Mouse (Mus musculus) fibroblast of lung, adult 2 months (primary cell): ENCODE measurements around the gene C2cd6.

ENCODE experiments used
- DNase-seq: peaks from one replicate; pipeline ENCODE4 v3.0.0-alpha.2; 2011; ENCODE audit warnings: low read depth

The C2cd6 gene

GRCm38 (mm10) chr1:59094705-59095104, at the start of gene C2cd6:
Gene C2cd6, minus strand, starts transcription at chr1:59094900.
- no peak for DNase-seq

- DNase-seq = no peak
Measured at GRCm38 (mm10) chr1:59142809-59143208, 48.1 kb upstream of the C2cd6 start.

- DNase-seq = no peak
Measured at GRCm38 (mm10) chr1:59134419-59134818, 39.7 kb upstream of the C2cd6 start.

- DNase-seq = no peak
Measured at GRCm38 (mm10) chr1:59128879-59129278, 34.2 kb upstream of the C2cd6 start.

- DNase-seq = no peak
Measured at GRCm38 (mm10) chr1:59125558-59125957, 30.9 kb upstream of the C2cd6 start.

- peak; percentile 83 for DNase-seq
Measured at GRCm38 (mm10) chr1:59119720-59120457, 25.2 kb upstream of the C2cd6 start, which contains the start of gene Tmem237. Gene Tmem237, minus strand, starts transcription at chr1:59120408.

- no peak for DNase-seq
Measured at GRCm38 (mm10) chr1:59110524-59110923, 15.8 kb upstream of the C2cd6 start.

GRCm38 (mm10) chr1:59102071-59102470, 7.4 kb upstream of the C2cd6 start:
- no peak for DNase-seq

- no peak for DNase-seq
Measured at GRCm38 (mm10) chr1:59101020-59101419, 6.3 kb upstream of the C2cd6 start.

- DNase-seq = no peak
Measured at GRCm38 (mm10) chr1:59070867-59071266, 23.8 kb downstream of the C2cd6 start.

GRCm38 (mm10) chr1:59067976-59068375, 26.7 kb downstream of the C2cd6 start:
- peak; percentile 12 for DNase-seq

- DNase-seq = no peak
Measured at GRCm38 (mm10) chr1:59063697-59064096, 31.0 kb downstream of the C2cd6 start.

- no peak for DNase-seq
Measured at GRCm38 (mm10) chr1:59056955-59057354, 37.7 kb downstream of the C2cd6 start.

- DNase-seq = no peak
Measured at GRCm38 (mm10) chr1:59051306-59051705, 43.4 kb downstream of the C2cd6 start.

GRCm38 (mm10) chr1:59037723-59038122, 57.0 kb downstream of the C2cd6 start:
- DNase-seq = no peak

GRCm38 (mm10) chr1:59021556-59021955, 73.1 kb downstream of the C2cd6 start:
- DNase-seq = no peak

GRCm38 (mm10) chr1:59009250-59009649, 85.5 kb downstream of the C2cd6 start:
- peak; percentile 4 for DNase-seq
